Mouse (Mus musculus) spleen, adult 2 months (tissue): Measurements from ENCODE around the gene Emc8.

Experiments used
- CTCF ChIP-seq: fragments of 200-500 bp; IDR thresholded peaks from 2 replicates; pipeline ENCODE4 v1.5.1; 2011; ENCODE audit warnings: mild to moderate bottlenecking, inconsistent platforms; ENCODE audit not compliant: insufficient read depth, insufficient read length, insufficient replicate concordance; ENCODE audit errors: extremely low read depth
- POLR2A ChIP-seq: fragments of 200-500 bp; IDR thresholded peaks from 2 replicates; pipeline ENCODE4 v1.6.1; 2011; ENCODE audit warnings: low read depth, low read length, inconsistent platforms

DNA sequence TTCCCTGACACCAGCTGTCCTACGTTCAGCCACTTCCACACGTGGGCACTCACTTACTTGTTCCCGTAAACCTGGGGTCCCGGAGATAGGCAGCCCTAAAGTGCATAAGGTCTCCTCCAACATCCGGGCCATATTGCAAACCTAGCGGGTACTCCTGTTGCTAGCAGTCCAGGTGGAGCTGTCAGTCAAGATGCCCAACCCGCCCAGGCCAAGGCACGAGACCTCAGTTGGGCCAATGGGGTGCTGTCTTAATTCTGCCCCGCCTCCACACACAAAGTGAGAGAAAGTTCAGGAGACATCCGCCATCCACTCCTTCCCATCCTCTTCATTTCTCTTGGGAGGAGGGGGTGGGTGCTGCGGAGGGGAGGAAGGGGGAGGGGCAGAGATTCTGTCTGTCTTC, 41.9 kb downstream of the Emc8 start:
- TF ChIP-seq CTCF: no peak
- TF ChIP-seq POLR2A: no peak
